Mouse (Mus musculus): ENCODE measurements at regions not wholly inside any gene's neighbourhood (a gene's known extent, or its start where the extent isn't known, plus 50 kb on each side); places are given as distances from the start of the nearest gene placed in this dataset.

- DNase-seq: peak; percentile 11
These were observed 409.3 kb upstream of the Fat1 start for GRCm38 (mm10) chr8:44525915-44526314.

DNA sequence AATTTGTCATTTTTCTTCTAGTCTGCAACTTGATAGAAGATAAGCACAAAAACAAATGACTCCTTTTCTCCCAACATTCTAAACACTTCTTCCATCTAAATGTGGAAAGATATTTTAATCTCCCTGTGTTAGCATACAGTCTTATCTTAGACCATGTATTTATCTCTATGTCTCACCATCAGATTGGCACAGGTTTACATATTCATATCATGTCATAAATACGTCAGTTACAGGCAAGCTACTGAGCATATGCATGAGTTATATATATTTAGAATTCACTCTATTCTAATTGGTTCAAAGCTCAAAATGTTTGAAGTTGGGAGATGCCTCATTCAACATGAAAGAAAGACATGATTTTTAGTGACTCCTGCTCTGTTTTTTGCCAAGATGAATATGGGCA, 405.6 kb upstream of the Fat1 start:
- DNase-seq: no peak

- no peak for DNase-seq
These were observed 386.4 kb upstream of the Fat1 start for GRCm38 (mm10) chr8:44548885-44549284.

DNA sequence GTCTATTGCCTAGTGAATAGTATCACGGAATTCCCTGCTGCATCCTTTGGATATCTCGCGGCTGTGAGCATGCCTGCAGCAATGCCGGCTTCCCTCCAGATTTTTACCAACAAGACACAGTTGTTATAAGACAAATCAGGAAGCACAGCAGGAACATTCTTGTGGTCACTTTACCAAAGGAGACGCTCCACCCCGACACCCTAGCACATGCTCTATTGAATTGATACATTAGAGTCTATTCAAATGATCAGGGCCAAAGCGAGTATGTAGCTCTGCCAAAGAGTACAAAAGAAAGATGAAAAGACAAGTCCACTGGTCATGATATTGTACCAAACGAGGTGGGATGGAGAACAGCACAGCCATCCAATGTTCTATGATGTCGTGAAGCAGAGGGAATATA, 376.1 kb upstream of the Fat1 start:
- DNase-seq: no peak

DNA sequence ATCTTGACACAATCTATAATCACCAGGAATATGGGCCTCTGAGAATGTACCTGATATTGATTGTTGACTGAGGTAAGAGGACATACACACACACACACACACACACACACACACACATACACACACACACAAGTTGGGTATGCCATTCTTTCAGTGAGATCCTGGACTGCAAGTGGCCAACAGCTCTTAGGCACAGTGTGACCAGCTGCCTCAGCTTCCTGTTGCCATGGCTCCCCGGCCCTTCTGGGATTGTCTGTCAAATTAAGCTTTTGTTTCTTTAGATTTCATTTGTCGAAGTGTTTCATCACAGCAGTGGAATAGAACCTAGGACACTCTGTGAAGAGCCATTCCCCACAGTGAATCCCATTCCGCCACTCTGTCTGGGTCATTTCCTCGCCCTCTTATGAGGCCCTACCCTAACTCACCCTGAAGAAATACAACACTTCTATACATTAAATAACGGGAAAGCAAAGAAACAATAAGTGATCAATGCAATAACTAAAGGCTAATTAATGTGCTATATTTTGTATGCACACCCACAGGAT, 358.9 kb upstream of the Fat1 start:
- no peak for DNase-seq

DNA sequence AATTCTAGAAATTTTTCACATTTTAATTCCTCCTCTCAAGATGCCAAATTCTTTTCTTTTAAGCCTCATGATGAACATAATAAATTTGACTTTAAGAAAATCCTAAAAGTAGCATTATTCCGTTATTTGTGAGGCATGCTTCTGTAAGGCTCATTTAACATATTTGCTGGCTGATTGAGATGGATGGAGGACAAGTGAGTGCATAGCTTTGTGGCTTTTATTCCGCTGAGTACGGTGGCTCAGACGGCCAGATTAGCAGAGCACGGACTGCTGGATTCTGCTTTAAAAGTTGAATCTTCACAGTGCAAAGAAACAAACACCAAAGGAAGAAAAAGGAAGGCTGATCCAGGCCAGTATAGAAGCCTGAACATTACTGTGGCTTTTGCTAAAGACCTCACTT, 358.3 kb upstream of the Fat1 start:
- no peak for DNase-seq

All from cerebellum, adult 8-10 months (tissue).